Comparison of ENCODE assay signal across 8 mouse cellular contexts in genomic region chr5:143547384-143547783, GRCm38 (mm10). TPM values are rescaled to one million over a fixed set of nuclear protein-coding genes. Genes with fewer than 3 reads are reported as not detected.
DNase-seq lines count a peak whose midpoint lies in the region; ATAC-seq lines count a peak whose summit lies in the region.

No protein-coding gene starts in this region.

- peaks cover 21% of the 10 kb centered on the region for H3K4me1 ChIP-seq in embryonic facial prominence, embryonic 10.5 days

- peak; percentile 42 to 59 for DNase-seq in frontal cortex, postnatal 10 days (ENCODE audit: low spot score in 2 of 2)
- peak; percentile 66 for DNase-seq in adrenal gland, adult 8-10 months
- peak; percentile 81 for DNase-seq in embryonic facial prominence, embryonic 10.5 days (ENCODE audit: low spot score)
- DNase-seq in heart, postnatal 14 days, result peak; percentile 83 to 86
- peak; percentile 48 to 67 for DNase-seq in left cerebral cortex, adult 8-10 months (ENCODE audit: low spot score in 2 of 2)
- peak; percentile 87 to 95 for DNase-seq in spleen, postnatal 4 days (ENCODE audit: low spot score in 2 of 2)

- 10% methylated on average over 11 of the region's 11 CpGs for WGBS in embryonic facial prominence, embryonic 10.5 days

- peaks cover 12% of the 10 kb centered on the region for H3K36me3 ChIP-seq in embryonic facial prominence, embryonic 10.5 days (replicated peaks)

- H3K27ac ChIP-seq in embryonic facial prominence, embryonic 10.5 days (replicated peaks), result no peak overlapping the region

- no peaks in the 10 kb centered on the region for H3K27me3 ChIP-seq in embryonic facial prominence, embryonic 10.5 days (replicated peaks; ENCODE audit: low read depth, poor library complexity, severe bottlenecking)

- intact Hi-C loops in heart, postnatal 14 days (cut with DNase I), result loop anchor here (2.0 to 5.0 kb wide), 4 partner anchors 19 to 220 kb away; partner anchors contain the start of genes Rac1 and Zdhhc4

- no peak for ATAC-seq in frontal cortex, adult (ENCODE audit: low TSS enrichment)
- ATAC-seq in megakaryocyte-erythroid progenitor cell, adult 5-6 weeks (replicated peaks; ENCODE audit: low FRiP score, low TSS enrichment, poor library complexity, severe bottlenecking), result peak; percentile 81

- H3K9me3 ChIP-seq in embryonic facial prominence, embryonic 10.5 days, result no peaks in the 10 kb centered on the region

- H3K4me3 ChIP-seq in embryonic facial prominence, embryonic 10.5 days, result no peak overlapping the region

RNA-seq across cellular contexts. Expression of gene Rac1, which starts 19.5 kb away (rescaled TPM):
- 100 to 1,000 TPM; 348 to 401 (median 358) TPM for total RNA-seq in adrenal gland, adult 8-10 months (2022)
- 400 and 407 TPM in 2 replicates for polyA plus RNA-seq in embryonic facial prominence, embryonic 10.5 days (2016; fragmentation: Nextera tagmentation; extraction: Ambion mirVana)
- 100 to 1,000 TPM; 257 to 259 TPM for total RNA-seq in heart, postnatal 14 days (2021)
- 100 to 1,000 TPM; 369 to 406 (median 382) TPM for total RNA-seq in left cerebral cortex, adult 8-10 months (2022)
- 140 and 211 TPM in 2 replicates for total RNA-seq in megakaryocyte-erythroid progenitor cell, adult 5-6 weeks (2014; fragmentation: Nextera tagmentation)
- 64.1 and 110 TPM in 2 replicates for total RNA-seq in megakaryocyte-erythroid progenitor cell, adult 5-6 weeks (2017)
